Mouse (Mus musculus): ENCODE results near the gene Galnt10. TPM values are rescaled to one million over a fixed set of nuclear protein-coding genes. Genes with fewer than 3 reads are reported as not detected.

The Galnt10 gene
- polyA plus RNA-seq, 1 experiment from 2014 or later, result 11.6 TPM

GRCm38 (mm10) chr11:57760509-57761058, 115.3 kb downstream of the Galnt10 start:
- WGBS, result 12% methylated on average over 14 of the region's 14 CpGs
- Histone ChIP-seq H3K36me3 (ENCODE audit: control insufficient read depth, insufficient read depth, low read length) (no peaks in the 10 kb centered on the region), H3K9ac (replicated peaks; ENCODE audit: low read length) (no peak overlapping the region; the same call in 1 of the 2 replicates), H3K4me2 (ENCODE audit: low read length) (no peak overlapping the region), H3K27me3 (ENCODE audit: control insufficient read depth, insufficient read depth, low read length) (no peaks in the 10 kb centered on the region), H3K9me3 (ENCODE audit: control insufficient read depth, low read length) (no peaks in the 10 kb centered on the region), H3K27ac (replicated peaks; ENCODE audit: low read depth, low read length) (0 out of 2 replicates have a peak overlapping the region, but pooled peaks have one; percentile 49), H3K4me3 (replicated peaks; ENCODE audit: low read depth, low read length) (no peak overlapping the region), H3K4me1 (ENCODE audit: control insufficient read depth, insufficient read depth, low read length) (peaks cover 3% of the 10 kb centered on the region; the same call in 1 of the 2 replicates)
- peak; percentile 69 for DNase-seq
- ATAC-seq (ENCODE audit: low FRiP score, low TSS enrichment), result no peak

DNA sequence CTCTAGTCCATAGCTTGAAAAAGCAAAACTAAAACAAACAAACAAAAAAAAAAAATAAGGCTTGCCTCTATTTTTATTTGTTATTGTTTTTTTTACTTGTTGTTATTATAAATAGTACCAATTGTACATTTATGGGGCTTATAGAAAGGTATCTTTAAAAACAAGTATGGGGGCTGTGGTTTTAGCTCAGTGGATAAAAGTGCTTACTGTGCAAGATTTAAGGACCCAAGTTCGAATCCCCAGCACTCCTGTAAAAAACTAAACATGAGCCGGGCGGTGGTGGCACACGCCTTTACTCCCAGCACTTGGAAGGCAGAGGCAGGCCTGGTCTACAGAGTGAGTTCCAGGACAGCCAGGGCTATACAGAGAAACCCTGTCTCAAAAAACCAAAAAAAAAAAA, 116.1 kb downstream of the Galnt10 start:
- Histone ChIP-seq H3K4me2 (ENCODE audit: low read length) (no peak overlapping the region), H3K4me1 (ENCODE audit: control insufficient read depth, insufficient read depth, low read length) (peaks cover 3% of the 10 kb centered on the region; the same call in 1 of the 2 replicates), H3K36me3 (ENCODE audit: control insufficient read depth, insufficient read depth, low read length) (no peaks in the 10 kb centered on the region), H3K4me3 (replicated peaks; ENCODE audit: low read depth, low read length) (no peak overlapping the region), H3K9ac (replicated peaks; ENCODE audit: low read length) (no peak overlapping the region), H3K27ac (replicated peaks; ENCODE audit: low read depth, low read length) (no peak overlapping the region), H3K27me3 (ENCODE audit: control insufficient read depth, insufficient read depth, low read length) (no peaks in the 10 kb centered on the region), H3K9me3 (ENCODE audit: control insufficient read depth, low read length) (no peaks in the 10 kb centered on the region)
- no peak for DNase-seq
- 99% methylated on average over 4 of the region's 4 CpGs for WGBS
- ATAC-seq (ENCODE audit: low FRiP score, low TSS enrichment), result no peak

DNA sequence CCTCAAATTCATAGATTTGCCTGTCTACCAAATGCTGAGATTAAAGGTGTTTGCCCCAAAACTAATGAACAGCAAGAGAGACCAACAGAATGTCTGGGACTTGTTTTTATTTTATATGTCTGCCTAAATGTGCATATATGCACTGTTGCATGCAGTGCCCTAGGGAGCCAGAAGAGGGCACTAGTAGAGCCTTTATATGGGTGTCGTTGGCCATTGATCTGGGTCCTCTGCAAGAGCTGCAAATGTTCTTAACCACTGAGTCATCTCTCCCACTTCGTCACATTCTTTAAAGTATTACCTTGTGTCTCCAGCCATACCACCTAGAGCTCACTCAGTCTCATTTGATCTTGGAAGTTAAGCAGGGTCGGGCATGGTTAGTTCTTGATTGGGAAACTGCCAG, 118.9 kb downstream of the Galnt10 start:
- no peak for DNase-seq
- Histone ChIP-seq H3K36me3 (ENCODE audit: control insufficient read depth, insufficient read depth, low read length) (no peaks in the 10 kb centered on the region), H3K27me3 (ENCODE audit: control insufficient read depth, insufficient read depth, low read length) (no peaks in the 10 kb centered on the region), H3K27ac (replicated peaks; ENCODE audit: low read depth, low read length) (no peak overlapping the region), H3K4me3 (replicated peaks; ENCODE audit: low read depth, low read length) (no peak overlapping the region), H3K9me3 (ENCODE audit: control insufficient read depth, low read length) (no peaks in the 10 kb centered on the region), H3K4me2 (ENCODE audit: low read length) (no peak overlapping the region), H3K4me1 (ENCODE audit: control insufficient read depth, insufficient read depth, low read length) (peaks cover 3% of the 10 kb centered on the region; the same call in 1 of the 2 replicates), H3K9ac (replicated peaks; ENCODE audit: low read length) (no peak overlapping the region)
- WGBS, result 88% methylated on average over 3 of the region's 3 CpGs
- no peak for ATAC-seq (ENCODE audit: low FRiP score, low TSS enrichment)

DNA sequence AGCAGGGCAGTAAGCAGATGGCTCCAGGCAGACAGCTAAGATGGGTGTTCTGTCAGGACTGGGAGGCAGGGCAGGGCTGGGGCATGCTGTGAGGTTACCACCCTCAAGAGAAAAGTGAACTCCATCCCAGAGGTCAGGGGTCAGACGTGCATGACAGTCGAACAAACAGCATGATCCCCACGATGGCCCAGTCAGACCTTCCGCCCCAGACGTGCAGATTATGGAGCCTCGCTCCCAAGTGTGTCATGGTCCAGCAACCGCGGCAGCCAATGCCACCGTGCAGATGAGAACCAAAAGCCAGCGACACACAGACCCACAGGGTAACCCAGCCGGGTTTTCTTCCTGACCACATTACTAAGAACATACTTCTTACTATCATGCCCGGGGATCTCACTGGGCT, 121.4 kb downstream of the Galnt10 start:
- 14% methylated on average over 12 of the region's 12 CpGs for WGBS
- Histone ChIP-seq H3K4me2 (ENCODE audit: low read length) (no peak overlapping the region), H3K9me3 (ENCODE audit: control insufficient read depth, low read length) (no peaks in the 10 kb centered on the region), H3K27me3 (ENCODE audit: control insufficient read depth, insufficient read depth, low read length) (no peaks in the 10 kb centered on the region), H3K27ac (replicated peaks; ENCODE audit: low read depth, low read length) (no peak overlapping the region), H3K36me3 (ENCODE audit: control insufficient read depth, insufficient read depth, low read length) (0 out of 2 replicates have a peak, but pooled peaks cover 2% of the 10 kb centered on the region), H3K4me1 (ENCODE audit: control insufficient read depth, insufficient read depth, low read length) (no peaks in the 10 kb centered on the region), H3K4me3 (replicated peaks; ENCODE audit: low read depth, low read length) (no peak overlapping the region), H3K9ac (replicated peaks; ENCODE audit: low read length) (no peak overlapping the region)
- DNase-seq (no peak), ATAC-seq (ENCODE audit: low FRiP score, low TSS enrichment) (no peak)

DNA sequence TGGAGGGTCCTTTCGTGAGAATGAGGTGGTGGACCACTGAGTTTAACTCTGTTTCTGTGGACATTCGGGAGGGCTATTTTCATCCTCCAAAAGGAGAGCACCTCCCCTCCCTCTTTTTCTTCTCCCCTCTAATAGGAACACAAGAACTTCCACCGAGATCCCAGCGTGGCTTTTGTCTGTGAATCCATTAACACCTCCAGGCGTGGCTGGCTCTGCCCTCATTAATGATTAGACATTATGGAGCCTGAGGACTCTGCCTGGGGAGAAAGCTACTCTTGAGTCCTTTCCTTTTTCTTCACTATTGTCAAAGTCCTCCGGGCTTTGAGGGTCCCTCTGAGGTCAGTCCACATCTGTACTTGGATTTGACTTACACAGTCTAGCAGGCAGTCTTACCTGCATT, 121.9 kb downstream of the Galnt10 start:
- WGBS, result 31% methylated on average over 6 of the region's 6 CpGs
- no peaks in the 10 kb centered on the region for H3K9me3 ChIP-seq (ENCODE audit: control insufficient read depth, low read length)
- H3K4me3 ChIP-seq (replicated peaks; ENCODE audit: low read depth, low read length), result no peak overlapping the region
- H3K4me1 ChIP-seq (ENCODE audit: control insufficient read depth, insufficient read depth, low read length), result no peaks in the 10 kb centered on the region
- no peak for ATAC-seq (ENCODE audit: low FRiP score, low TSS enrichment)
- no peaks in the 10 kb centered on the region for H3K27me3 ChIP-seq (ENCODE audit: control insufficient read depth, insufficient read depth, low read length)
- no peak overlapping the region for H3K4me2 ChIP-seq (ENCODE audit: low read length)
- 0 out of 2 replicates have a peak, but pooled peaks cover 2% of the 10 kb centered on the region for H3K36me3 ChIP-seq (ENCODE audit: control insufficient read depth, insufficient read depth, low read length)
- no peak for DNase-seq
- no peak overlapping the region for H3K9ac ChIP-seq (replicated peaks; ENCODE audit: low read length)
- no peak overlapping the region for H3K27ac ChIP-seq (replicated peaks; ENCODE audit: low read depth, low read length)

DNA sequence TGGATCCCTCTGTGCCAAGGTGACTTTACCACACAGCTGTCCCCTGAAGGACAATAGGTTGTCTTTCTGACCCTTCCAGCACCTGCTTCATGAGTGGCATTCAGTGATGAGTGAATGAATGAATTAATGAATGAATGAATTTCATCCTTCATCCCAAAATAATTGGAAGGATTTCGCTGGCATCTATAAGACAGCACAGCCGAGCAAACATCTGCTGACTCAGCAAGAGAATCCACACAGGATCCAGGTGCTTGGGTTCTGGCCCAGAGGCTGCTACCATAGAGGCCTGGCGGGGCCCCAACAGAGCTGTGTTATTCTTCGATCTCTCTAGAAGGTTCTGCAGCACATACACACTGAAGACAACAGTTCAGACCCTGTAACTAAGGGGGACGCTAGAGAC, 125.5 kb downstream of the Galnt10 start:
- Histone ChIP-seq H3K9ac (replicated peaks; ENCODE audit: low read length) (no peak overlapping the region), H3K9me3 (ENCODE audit: control insufficient read depth, low read length) (no peaks in the 10 kb centered on the region), H3K4me3 (replicated peaks; ENCODE audit: low read depth, low read length) (no peak overlapping the region), H3K36me3 (ENCODE audit: control insufficient read depth, insufficient read depth, low read length) (0 out of 2 replicates have a peak, but pooled peaks cover 2% of the 10 kb centered on the region), H3K27me3 (ENCODE audit: control insufficient read depth, insufficient read depth, low read length) (no peaks in the 10 kb centered on the region), H3K4me2 (ENCODE audit: low read length) (no peak overlapping the region), H3K4me1 (ENCODE audit: control insufficient read depth, insufficient read depth, low read length) (peaks cover 18% of the 10 kb centered on the region), H3K27ac (replicated peaks; ENCODE audit: low read depth, low read length) (no peak overlapping the region)
- ATAC-seq (ENCODE audit: low FRiP score, low TSS enrichment) (no peak), DNase-seq (no peak)
- WGBS, result 93% methylated on average over 5 of the region's 5 CpGs

DNA sequence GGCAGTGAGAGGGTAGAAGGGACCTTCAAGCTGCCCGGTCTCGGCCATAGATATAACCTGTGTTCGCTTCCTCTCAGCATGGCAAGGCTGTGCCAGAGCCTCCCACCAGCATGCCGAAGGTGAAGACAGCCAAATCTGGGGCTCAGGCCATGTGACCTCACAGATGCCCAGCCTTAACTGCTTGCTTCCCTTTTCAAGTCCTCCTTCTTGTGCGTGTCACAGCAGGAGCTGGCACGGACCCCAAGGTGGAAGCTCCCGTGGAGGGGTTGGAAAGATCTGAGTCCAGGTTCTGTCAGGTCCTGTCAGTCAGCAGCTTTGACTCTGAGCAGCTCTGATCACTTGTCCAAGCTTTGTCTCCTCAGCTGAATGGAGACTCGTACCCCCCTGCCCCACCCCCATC, 126.4 kb downstream of the Galnt10 start:
- Histone ChIP-seq H3K4me3 (replicated peaks; ENCODE audit: low read depth, low read length) (no peak overlapping the region), H3K27me3 (ENCODE audit: control insufficient read depth, insufficient read depth, low read length) (no peaks in the 10 kb centered on the region), H3K9ac (replicated peaks; ENCODE audit: low read length) (no peak overlapping the region), H3K27ac (replicated peaks; ENCODE audit: low read depth, low read length) (no peak overlapping the region), H3K36me3 (ENCODE audit: control insufficient read depth, insufficient read depth, low read length) (0 out of 2 replicates have a peak, but pooled peaks cover 2% of the 10 kb centered on the region), H3K9me3 (ENCODE audit: control insufficient read depth, low read length) (no peaks in the 10 kb centered on the region), H3K4me1 (ENCODE audit: control insufficient read depth, insufficient read depth, low read length) (peaks cover 22% of the 10 kb centered on the region), H3K4me2 (ENCODE audit: low read length) (no peak overlapping the region)
- ATAC-seq (ENCODE audit: low FRiP score, low TSS enrichment) (no peak), DNase-seq (no peak)
- 91% methylated on average over 8 of the region's 8 CpGs for WGBS

DNA sequence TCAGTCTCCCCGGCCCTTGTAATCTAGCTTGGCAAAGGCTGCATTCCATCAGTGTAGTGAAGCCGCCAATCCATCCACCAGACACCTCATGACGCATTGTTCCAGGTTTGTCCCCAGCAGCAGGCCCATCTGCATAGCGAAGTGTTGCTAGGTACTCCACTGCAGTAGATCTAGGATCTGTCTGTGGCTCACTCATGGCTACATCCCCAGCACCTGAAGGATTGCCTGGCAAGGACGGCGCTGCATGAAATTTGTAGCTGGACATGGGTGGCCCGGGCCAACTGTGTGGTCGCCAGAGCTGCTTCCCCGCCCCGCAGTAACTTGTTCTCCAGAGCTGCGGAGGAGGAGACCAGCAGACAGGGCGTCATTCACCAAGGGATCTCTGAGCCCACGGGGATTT, 128.2 kb downstream of the Galnt10 start:
- Histone ChIP-seq H3K27me3 (ENCODE audit: control insufficient read depth, insufficient read depth, low read length) (no peaks in the 10 kb centered on the region), H3K4me2 (ENCODE audit: low read length) (peak overlapping the region; percentile 24), H3K4me1 (ENCODE audit: control insufficient read depth, insufficient read depth, low read length) (peaks cover 22% of the 10 kb centered on the region), H3K4me3 (replicated peaks; ENCODE audit: low read depth, low read length) (no peak overlapping the region), H3K27ac (replicated peaks; ENCODE audit: low read depth, low read length) (peak overlapping the region; percentile 74), H3K9ac (replicated peaks; ENCODE audit: low read length) (no peak overlapping the region), H3K9me3 (ENCODE audit: control insufficient read depth, low read length) (no peaks in the 10 kb centered on the region), H3K36me3 (ENCODE audit: control insufficient read depth, insufficient read depth, low read length) (0 out of 2 replicates have a peak, but pooled peaks cover 2% of the 10 kb centered on the region)
- ATAC-seq (ENCODE audit: low FRiP score, low TSS enrichment) (peak; percentile 38; the same call in 1 of the 2 replicates), DNase-seq (peak; percentile 51)
- 8% methylated on average over 13 of the region's 13 CpGs for WGBS

DNA sequence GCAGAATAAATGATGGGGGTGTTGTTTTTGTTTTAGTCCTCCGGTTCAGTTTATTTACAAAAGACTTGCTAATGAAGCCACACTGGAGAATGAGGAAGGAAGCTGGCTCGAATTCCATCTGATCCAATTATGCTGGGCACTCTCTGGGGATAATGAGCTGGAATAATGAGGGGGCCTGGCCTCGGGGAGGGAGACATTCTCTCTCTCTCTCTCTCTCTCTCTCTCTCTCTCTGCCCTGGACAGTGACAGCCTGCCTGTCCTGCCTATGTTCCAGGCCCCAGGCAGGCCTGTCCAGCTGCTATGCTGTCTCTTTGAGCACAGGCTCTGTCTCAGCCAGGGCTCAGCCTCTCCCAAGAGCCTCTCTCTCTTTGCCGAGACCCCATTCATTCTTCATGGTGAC, 128.7 kb downstream of the Galnt10 start:
- no peak overlapping the region for H3K4me3 ChIP-seq (replicated peaks; ENCODE audit: low read depth, low read length)
- H3K27me3 ChIP-seq (ENCODE audit: control insufficient read depth, insufficient read depth, low read length), result no peaks in the 10 kb centered on the region
- peak; percentile 77 for DNase-seq
- H3K4me2 ChIP-seq (ENCODE audit: low read length), result peak overlapping the region; percentile 24
- H3K27ac ChIP-seq (replicated peaks; ENCODE audit: low read depth, low read length), result peak overlapping the region; percentile 74
- peak; percentile 71 for ATAC-seq (ENCODE audit: low FRiP score, low TSS enrichment)
- H3K9me3 ChIP-seq (ENCODE audit: control insufficient read depth, low read length), result no peaks in the 10 kb centered on the region
- WGBS, result under 1% methylated on average over 4 of the region's 4 CpGs
- peaks cover 22% of the 10 kb centered on the region for H3K4me1 ChIP-seq (ENCODE audit: control insufficient read depth, insufficient read depth, low read length)
- no peak overlapping the region; the same call in 1 of the 2 replicates for H3K9ac ChIP-seq (replicated peaks; ENCODE audit: low read length)
- 0 out of 2 replicates have a peak, but pooled peaks cover 2% of the 10 kb centered on the region for H3K36me3 ChIP-seq (ENCODE audit: control insufficient read depth, insufficient read depth, low read length)
